Mouse (Mus musculus) megakaryocyte, embryonic 14.5 days (primary cell): ENCODE results near the gene Aen. TPM values are rescaled to one million over a fixed set of nuclear protein-coding genes. Genes with fewer than 3 reads are reported as not detected.

Source experiments
- H3K27me3 ChIP-seq: replicated peaks from 2 replicates; pipeline ENCODE3; 2012; ENCODE audit warnings: inconsistent platforms
- H3K36me3 ChIP-seq: replicated peaks from 2 replicates; pipeline ENCODE3; 2012; ENCODE audit warnings: low read length, inconsistent platforms, mixed read lengths
- H3K4me1 ChIP-seq: 2 replicates; pipeline ENCODE4 v1.6.1; 2012; ENCODE audit warnings: inconsistent platforms
- H3K4me3 ChIP-seq: replicated peaks from 2 replicates; pipeline ENCODE3; 2012; ENCODE audit warnings: moderate library complexity, mild to moderate bottlenecking, inconsistent platforms
- H3K9me3 ChIP-seq: 2 replicates; pipeline ENCODE4 v1.6.1; 2012; ENCODE audit warnings: inconsistent platforms
- FLI1 ChIP-seq: IDR thresholded peaks from 2 replicates; pipeline ENCODE4 v1.6.1; 2012; ENCODE audit warnings: low read length, inconsistent platforms, mixed read lengths
- GATA1 ChIP-seq: IDR thresholded peaks from 3 replicates; pipeline ENCODE4 v1.6.1; 2012; ENCODE audit warnings: mixed read lengths, low read length, inconsistent platforms, borderline replicate concordance
- polyA plus RNA-seq: library from polyadenylated mRNA; stranded (reverse); fragments of >175 nt; gene quantifications from 2 replicates; pipeline ENCODE4 v1.2.3, GENCODE M21; 2012; ENCODE audit warnings: low replicate concordance; ENCODE audit not compliant: insufficient read depth

Gene Aen
- polyA plus RNA-seq = 34.1 and 96.8 TPM in 2 replicates

GRCm38 (mm10) chr7:78895653-78896333 lies at the start of gene Aen:
TSS of gene Aen (plus strand) at chr7:78895854.
- H3K4me1 ChIP-seq = peaks cover 70% of the 10 kb centered on the region
- no peaks in the 10 kb centered on the region for H3K27me3 ChIP-seq
- H3K9me3 ChIP-seq = no peaks in the 10 kb centered on the region
- peak within 1 kb of the TSS; percentile 94 for H3K4me3 ChIP-seq
- TF ChIP-seq GATA1 (no peak), FLI1 (no peak)
- peaks cover 15% of the 10 kb centered on the region for H3K36me3 ChIP-seq

- TF ChIP-seq GATA1 (no peak), FLI1 (no peak)
- peak overlapping the region; percentile 96 for H3K4me3 ChIP-seq
- peaks cover 60% of the 10 kb centered on the region for H3K4me1 ChIP-seq
Observed at GRCm38 (mm10) chr7:78846066-78846716, 49.5 kb upstream of the Aen start.

GRCm38 (mm10) chr7:78846737-78847434 lies 48.8 kb upstream of the Aen start, which contains the start of gene Det1:
TSS of gene Det1 (minus strand) at chr7:78847263.
- H3K27me3 ChIP-seq = no peaks in the 10 kb centered on the region
- TF ChIP-seq FLI1 (no peak), GATA1 (no peak)
- peak within 1 kb of the TSS; percentile 96 for H3K4me3 ChIP-seq
- no peaks in the 10 kb centered on the region for H3K9me3 ChIP-seq
- H3K4me1 ChIP-seq = peaks cover 60% of the 10 kb centered on the region
- peaks cover 27% of the 10 kb centered on the region for H3K36me3 ChIP-seq

More at GRCm38 (mm10) chr7:78846066-78846716, 49.5 kb upstream of the Aen start:
- Histone ChIP-seq H3K9me3 (no peaks in the 10 kb centered on the region), H3K27me3 (no peaks in the 10 kb centered on the region), H3K36me3 (peaks cover 34% of the 10 kb centered on the region)

- H3K27me3 ChIP-seq = peaks cover 2% of the 10 kb centered on the region
- no peaks in the 10 kb centered on the region for H3K9me3 ChIP-seq
- H3K4me3 ChIP-seq = no peak overlapping the region
- TF ChIP-seq FLI1 (no peak), GATA1 (no peak)
- H3K4me1 ChIP-seq = peaks cover 48% of the 10 kb centered on the region
- H3K36me3 ChIP-seq = no peaks in the 10 kb centered on the region
Observed at GRCm38 (mm10) chr7:78854051-78854450, 41.6 kb upstream of the Aen start.

- Histone ChIP-seq H3K4me1 (peaks cover 42% of the 10 kb centered on the region), H3K4me3 (no peak overlapping the region), H3K27me3 (peaks cover 5% of the 10 kb centered on the region), H3K9me3 (no peaks in the 10 kb centered on the region), H3K36me3 (no peaks in the 10 kb centered on the region)
- TF ChIP-seq GATA1 = no peak
- no peak for TF ChIP-seq FLI1
Observed at GRCm38 (mm10) chr7:78855044-78855655, 40.5 kb upstream of the Aen start.

- Histone ChIP-seq H3K4me1 (peaks cover 54% of the 10 kb centered on the region), H3K27me3 (peaks cover 3% of the 10 kb centered on the region), H3K36me3 (no peaks in the 10 kb centered on the region), H3K4me3 (no peak overlapping the region), H3K9me3 (no peaks in the 10 kb centered on the region)
- TF ChIP-seq GATA1 = no peak
- no peak for TF ChIP-seq FLI1
Observed at GRCm38 (mm10) chr7:78863796-78864445, 31.7 kb upstream of the Aen start.

GRCm38 (mm10) chr7:78864446-78864802 lies 31.2 kb upstream of the Aen start:
- H3K9me3 ChIP-seq = no peaks in the 10 kb centered on the region
- peaks cover 2% of the 10 kb centered on the region for H3K27me3 ChIP-seq
- peak overlapping the region; percentile 0 for H3K4me3 ChIP-seq
- peaks cover 55% of the 10 kb centered on the region for H3K4me1 ChIP-seq
- H3K36me3 ChIP-seq = no peaks in the 10 kb centered on the region
- TF ChIP-seq GATA1 = no peak
- TF ChIP-seq FLI1 = no peak

- Histone ChIP-seq H3K36me3 (no peaks in the 10 kb centered on the region), H3K27me3 (no peaks in the 10 kb centered on the region), H3K4me1 (peaks cover 55% of the 10 kb centered on the region), H3K4me3 (no peak overlapping the region), H3K9me3 (no peaks in the 10 kb centered on the region)
- TF ChIP-seq FLI1 (no peak), GATA1 (no peak)
Observed at GRCm38 (mm10) chr7:78865212-78865949, 30.3 kb upstream of the Aen start.
